Mouse (Mus musculus) E14TG2a.4 (cell line): ENCODE data around the gene Ube2e1.

Experiments
- CTCF ChIP-seq: conservative IDR thresholded peaks from 2 replicates; pipeline ENCODE4 v1.5.1; 2014; ENCODE audit warnings: low read length
- NANOG ChIP-seq: IDR thresholded peaks from 2 replicates; pipeline ENCODE4 v1.6.1; 2014; ENCODE audit warnings: borderline replicate concordance, low read length, mixed read lengths

GRCm38 (mm10) chr14:18364321-18364720 lies 32.7 kb upstream of the Ube2e1 start:
- TF ChIP-seq CTCF = no peak
- no peak for TF ChIP-seq NANOG
